Mouse (Mus musculus) lung, embryonic 16.5 days (tissue): ENCODE results near the gene Hist2h2ac. TPM values are rescaled to one million over a fixed set of nuclear protein-coding genes. Genes with fewer than 3 reads are reported as not detected.
A peak's percentile ranks its signal among the peaks of the same experiment; 100 is the strongest.
"Not testable (repeated sequence)": the region's sequence is repeated elsewhere in the genome, so short reads cannot be mapped to it uniquely, and the experiment has no call there.

Source experiments
- ATAC-seq: fragments of 200-750 bp; cut with Nextera tagmentation; 2 replicates; pipeline ENCODE4 v1.8.0; 2017; ENCODE audit warnings: low read depth, mild to moderate bottlenecking, moderate library complexity
- H3K27ac ChIP-seq: fragments of 300-500 bp; sonication (generic); 2 replicates; pipeline ENCODE4 v1.5.1; 2014; ENCODE audit warnings: mild to moderate bottlenecking, control low read depth, low read length
- H3K27me3 ChIP-seq: fragments of 300-500 bp; sonication (generic); 2 replicates; pipeline ENCODE4 v1.6.1; 2014; ENCODE audit warnings: low read depth, low read length, mixed read lengths; ENCODE audit not compliant: control insufficient read depth, insufficient read depth
- H3K36me3 ChIP-seq: fragments of 300-500 bp; sonication (generic); 2 replicates; pipeline ENCODE4 v1.6.1; 2014; ENCODE audit warnings: low read length; ENCODE audit not compliant: control insufficient read depth, insufficient read depth
- H3K4me1 ChIP-seq: fragments of 300-500 bp; sonication (generic); replicated peaks from 2 replicates; pipeline ENCODE4 v1.6.1; 2014; ENCODE audit warnings: low read length, mixed read lengths; ENCODE audit not compliant: control insufficient read depth, insufficient read depth
- H3K4me2 ChIP-seq: fragments of 300-500 bp; sonication (generic); 2 replicates; pipeline ENCODE4 v1.6.1; 2014; ENCODE audit warnings: low read depth, low read length, control low read depth
- H3K4me3 ChIP-seq: fragments of 300-500 bp; sonication (generic); 2 replicates; pipeline ENCODE4 v1.5.1; 2014; ENCODE audit warnings: mild to moderate bottlenecking, low read length, control low read depth
- H3K9ac ChIP-seq: fragments of 300-500 bp; sonication (generic); 2 replicates; pipeline ENCODE4 v1.6.1; 2014; ENCODE audit warnings: low read length, control low read depth
- H3K9me3 ChIP-seq: fragments of 300-500 bp; sonication (generic); 2 replicates; pipeline ENCODE4 v1.6.1; 2016; ENCODE audit warnings: low read length; ENCODE audit not compliant: control insufficient read depth
- WGBS: fragments of 180-500 bp; shearing (Covaris S2); extraction: QIAGEN DNeasy Blood & Tissue Kit; methylation state at CpG from one replicate; pipeline ENCODE4 v1.1.7; 2014; 5-methylcytosine and 5-hydroxymethylcytosine counted together
- polyA plus RNA-seq: library from polyadenylated mRNA; unstranded; fragments of >200 nt; fragmentation: Nextera tagmentation; extraction: Ambion mirVana; gene quantifications from 2 replicates; pipeline ENCODE4 v1.2.1, GENCODE M21; 2015

Gene Hist2h2ac
- polyA plus RNA-seq, 1 experiment from 2014 or later: 9.0 TPM

DNA sequence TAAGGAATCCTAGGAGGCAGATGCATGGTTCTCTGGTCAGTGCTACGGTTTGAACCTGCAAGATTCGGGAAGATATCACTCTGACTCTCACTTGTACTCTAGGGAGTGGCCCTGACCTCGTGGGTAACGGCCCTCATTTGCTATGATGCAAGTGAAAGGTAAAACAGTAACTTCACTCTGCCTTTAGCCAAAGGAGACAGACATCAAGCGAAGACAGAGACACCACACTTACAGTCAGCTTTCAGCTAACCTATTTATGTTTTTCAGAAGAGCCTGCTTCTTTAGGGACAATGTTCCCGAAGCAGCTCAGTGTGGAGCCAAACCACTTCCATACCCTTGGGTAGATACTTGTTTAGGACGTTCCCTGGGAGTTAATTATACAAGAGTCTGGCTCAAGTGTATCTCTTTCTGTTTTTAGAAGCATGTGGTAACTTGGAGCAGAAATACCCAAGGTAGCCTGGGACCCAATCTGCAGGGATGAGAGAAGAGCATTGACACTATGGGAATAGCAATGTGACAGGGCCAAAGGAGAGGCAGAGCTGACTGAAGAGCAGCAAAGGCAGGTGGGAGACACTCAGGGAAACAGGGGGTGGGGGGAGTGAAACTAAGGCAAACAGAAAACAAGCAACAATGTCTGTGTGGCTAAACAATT is 23.4 kb upstream of the Hist2h2ac start:
- no peaks in the 10 kb centered on the region for H3K36me3 ChIP-seq
- H3K4me3 ChIP-seq: peak overlapping the region; percentile 58
- peak overlapping the region; percentile 99 for H3K27ac ChIP-seq
- no peaks in the 10 kb centered on the region for H3K9me3 ChIP-seq
- ATAC-seq: no peak
- H3K4me1 ChIP-seq: peaks cover 26% of the 10 kb centered on the region
- no peaks in the 10 kb centered on the region for H3K27me3 ChIP-seq
- WGBS: 77% methylated on average over 7 of the region's 7 CpGs
- peak overlapping the region; percentile 87 for H3K9ac ChIP-seq
- peak overlapping the region; percentile 67 for H3K4me2 ChIP-seq

GRCm38 (mm10) chr3:96240799-96241197 is 20.1 kb upstream of the Hist2h2ac start:
- peak overlapping the region; percentile 43 for H3K4me2 ChIP-seq
- no peak for ATAC-seq
- no peaks in the 10 kb centered on the region for H3K9me3 ChIP-seq
- H3K4me1 ChIP-seq: peaks cover 30% of the 10 kb centered on the region
- no peaks in the 10 kb centered on the region for H3K27me3 ChIP-seq
- H3K36me3 ChIP-seq: no peaks in the 10 kb centered on the region
- H3K4me3 ChIP-seq: peak overlapping the region; percentile 13; the same call in 1 of the 2 replicates
- WGBS: 70% methylated on average over 9 of the region's 9 CpGs
- H3K27ac ChIP-seq: peak overlapping the region; percentile 88
- peak overlapping the region; percentile 60 for H3K9ac ChIP-seq

DNA sequence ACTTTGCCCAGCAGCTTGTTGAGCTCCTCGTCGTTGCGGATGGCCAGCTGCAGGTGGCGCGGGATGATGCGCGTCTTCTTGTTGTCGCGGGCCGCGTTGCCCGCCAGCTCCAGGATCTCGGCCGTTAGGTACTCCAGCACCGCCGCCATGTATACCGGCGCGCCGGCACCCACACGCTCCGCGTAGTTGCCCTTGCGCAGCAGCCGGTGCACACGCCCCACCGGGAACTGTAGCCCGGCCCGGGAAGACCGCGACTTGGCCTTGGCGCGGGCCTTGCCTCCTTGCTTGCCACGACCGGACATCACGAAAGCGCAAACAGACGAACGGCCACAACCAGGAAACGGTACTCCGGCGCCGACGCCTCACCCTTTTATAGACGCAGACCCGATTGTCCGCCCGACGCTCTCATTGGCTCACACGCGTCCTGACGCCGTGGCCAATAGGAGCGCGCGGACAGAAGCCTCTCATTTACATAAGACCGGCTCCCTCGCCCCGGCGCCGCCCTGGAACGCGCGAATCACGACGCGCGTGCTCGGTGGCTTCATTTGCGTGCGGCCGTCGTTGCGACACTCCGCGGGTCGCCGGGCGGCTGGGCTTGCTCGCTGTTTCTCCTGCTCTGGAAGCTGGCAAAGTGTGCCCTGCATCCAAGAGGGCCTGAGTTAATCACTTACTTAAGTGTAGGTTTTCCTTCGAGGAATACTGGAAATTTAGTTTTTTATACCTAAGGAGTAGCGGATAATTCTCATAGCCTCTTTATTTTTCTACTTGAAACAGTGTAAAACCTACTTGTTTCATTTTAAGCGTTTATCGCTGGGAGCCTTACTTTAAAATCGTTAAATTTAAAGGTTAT is 19.5 kb upstream of the Hist2h2ac start, which contains the start of gene Hist2h2aa2:
Gene Hist2h2aa2 (minus strand): TSS at position 328 of the 850 bp plus-strand sequence.
- H3K9ac ChIP-seq: peak within 1 kb of the TSS; percentile 60

GRCm38 (mm10) chr3:96238954-96239793 is 18.5 kb upstream of the Hist2h2ac start, which contains the start of gene Hist2h3c2:
Hist2h3c2 (minus strand) TSS chr3:96239127.
- peak; percentile 93 for ATAC-seq
- H3K9me3 ChIP-seq, H3K27me3 ChIP-seq, H3K36me3 ChIP-seq: not testable (repeated sequence)
- Histone ChIP-seq H3K9ac (peak within 1 kb of the TSS; percentile 75), H3K4me1 (peaks cover 27% of the 10 kb centered on the region), H3K4me2 (peak within 1 kb of the TSS; percentile 68), H3K4me3 (peak within 1 kb of the TSS; percentile 62), H3K27ac (peak within 1 kb of the TSS; percentile 84)
- WGBS: under 1% methylated on average over 11 of the region's 68 CpGs

More for the DNA sequence above, 19.5 kb upstream of the Hist2h2ac start, which contains the start of gene Hist2h2aa2:
- H3K9me3 ChIP-seq, H3K36me3 ChIP-seq, H3K27me3 ChIP-seq: not testable (repeated sequence)
- Histone ChIP-seq H3K27ac (peak within 1 kb of the TSS; percentile 88), H3K4me1 (peaks cover 30% of the 10 kb centered on the region), H3K4me2 (peak within 1 kb of the TSS; percentile 46), H3K4me3 (peak within 1 kb of the TSS; percentile 41)
- 3% methylated on average over 24 of the region's 85 CpGs for WGBS
- peak; percentile 85 for ATAC-seq

DNA sequence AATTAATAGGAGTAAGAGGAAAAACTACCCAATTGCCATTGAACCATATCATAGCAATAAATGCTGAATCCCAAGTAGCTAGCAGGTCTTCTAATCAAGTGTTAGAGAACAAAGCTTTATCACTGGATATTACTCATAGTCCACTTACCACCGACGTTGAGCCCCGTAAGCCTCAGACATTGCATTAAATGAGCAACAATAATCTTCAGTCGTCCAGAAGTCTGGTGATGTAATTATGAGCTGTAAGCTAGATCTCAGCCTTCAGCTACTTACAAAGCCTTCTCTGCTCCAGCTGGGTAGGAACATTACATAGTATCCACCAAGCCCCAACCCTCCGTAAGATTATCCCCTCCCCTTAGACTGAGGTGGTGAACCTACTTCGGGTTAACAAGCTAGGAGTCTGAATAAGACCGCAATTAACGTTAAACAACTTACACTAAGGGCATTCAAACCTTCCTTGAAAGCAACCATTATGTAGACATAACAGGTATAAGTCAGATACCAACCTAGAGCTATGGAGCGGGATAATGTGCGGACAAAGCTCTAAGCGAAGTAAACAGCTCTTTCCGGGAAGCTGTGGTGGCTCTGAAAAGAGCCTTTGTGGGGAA is 17.3 kb upstream of the Hist2h2ac start:
- Histone ChIP-seq H3K4me2 (peak overlapping the region; percentile 68), H3K4me1 (peaks cover 23% of the 10 kb centered on the region), H3K36me3 (no peaks in the 10 kb centered on the region), H3K27me3 (no peaks in the 10 kb centered on the region), H3K9me3 (no peaks in the 10 kb centered on the region), H3K4me3 (peak overlapping the region; percentile 62), H3K9ac (peak overlapping the region; percentile 75), H3K27ac (peak overlapping the region; percentile 84)
- WGBS: under 1% methylated on average over 12 of the region's 12 CpGs
- ATAC-seq: no peak

- peak overlapping the region; percentile 62 for H3K4me3 ChIP-seq
- peaks cover 23% of the 10 kb centered on the region for H3K4me1 ChIP-seq
- H3K9me3 ChIP-seq: no peaks in the 10 kb centered on the region
- no peaks in the 10 kb centered on the region for H3K36me3 ChIP-seq
- WGBS: 5% methylated on average over 7 of the region's 7 CpGs
- no peaks in the 10 kb centered on the region for H3K27me3 ChIP-seq
- peak overlapping the region; percentile 75 for H3K9ac ChIP-seq
- ATAC-seq: no peak
- peak overlapping the region; percentile 84 for H3K27ac ChIP-seq
- peak overlapping the region; percentile 68 for H3K4me2 ChIP-seq
Measured at GRCm38 (mm10) chr3:96237335-96237903, 16.7 kb upstream of the Hist2h2ac start.

DNA sequence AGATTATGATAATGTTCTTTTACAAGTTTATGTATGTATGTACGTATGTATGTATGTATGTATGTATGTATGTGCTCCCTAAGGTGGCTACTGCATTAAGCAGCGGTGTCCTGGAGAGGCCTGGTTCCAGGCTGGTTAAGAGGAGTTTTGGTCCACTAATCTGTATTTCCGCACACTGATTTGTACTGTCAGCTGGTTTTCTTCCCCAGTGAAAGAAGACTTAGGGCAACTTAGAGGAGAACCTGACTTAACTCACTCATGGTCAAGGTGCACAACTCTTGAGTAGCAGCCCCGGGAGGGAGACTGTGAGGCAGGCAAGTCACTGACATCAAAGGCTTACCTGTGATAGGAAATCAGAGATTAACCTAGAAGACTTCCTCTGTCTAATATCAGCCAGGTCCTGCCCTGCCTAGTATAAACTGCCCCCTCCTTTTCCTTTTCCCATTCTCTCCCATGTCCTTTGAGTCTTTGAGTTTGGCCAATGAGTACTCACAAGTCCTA is 16.2 kb upstream of the Hist2h2ac start:
- ATAC-seq: no peak
- no peaks in the 10 kb centered on the region for H3K9me3 ChIP-seq
- no peaks in the 10 kb centered on the region for H3K27me3 ChIP-seq
- peak overlapping the region; percentile 68 for H3K4me2 ChIP-seq
- peak overlapping the region; percentile 84 for H3K27ac ChIP-seq
- peak overlapping the region; percentile 75 for H3K9ac ChIP-seq
- peak overlapping the region; percentile 62 for H3K4me3 ChIP-seq
- no peaks in the 10 kb centered on the region for H3K36me3 ChIP-seq
- 65% methylated on average over 4 of the region's 4 CpGs for WGBS
- H3K4me1 ChIP-seq: peaks cover 23% of the 10 kb centered on the region

GRCm38 (mm10) chr3:96235836-96236235 is 15.2 kb upstream of the Hist2h2ac start:
- no peak overlapping the region for H3K27ac ChIP-seq
- H3K9ac ChIP-seq: no peak overlapping the region
- 26% methylated on average over 3 of the region's 3 CpGs for WGBS
- H3K4me1 ChIP-seq: peaks cover 20% of the 10 kb centered on the region
- H3K4me3 ChIP-seq: no peak overlapping the region
- no peaks in the 10 kb centered on the region for H3K36me3 ChIP-seq
- no peaks in the 10 kb centered on the region for H3K27me3 ChIP-seq
- H3K9me3 ChIP-seq: no peaks in the 10 kb centered on the region
- no peak overlapping the region for H3K4me2 ChIP-seq
- ATAC-seq: no peak
